Mouse (Mus musculus): ENCODE data around the gene Olfr1402. TPM values are rescaled to one million over a fixed set of nuclear protein-coding genes. Genes with fewer than 3 reads are reported as not detected.

The Olfr1402 gene
- polyA plus RNA-seq (2017; shearing (Covaris generic)), result not detected

GRCm38 (mm10) chr3:97421920-97422319 lies at the start of gene Olfr1402:
TSS of gene Olfr1402 (minus strand) at chr3:97422020.

Other genes with a start within 250 kb of the Olfr1402 start
- 9.9 TPM for gene Bcl9, start 124.1 kb downstream of the Olfr1402 start, polyA plus RNA-seq (2017; shearing (Covaris generic))
- gene Chd1l, start 188.2 kb upstream of the Olfr1402 start, polyA plus RNA-seq (2017; shearing (Covaris generic)), result 46.9 TPM
- 12.4 TPM for gene Fmo5, start 206.8 kb upstream of the Olfr1402 start, polyA plus RNA-seq (2017; shearing (Covaris generic))
- gene Prkab2, start 236.2 kb upstream of the Olfr1402 start, polyA plus RNA-seq (2017; shearing (Covaris generic)), result 4.2 TPM